Mouse (Mus musculus) induced T-regulatory cell, adult 2 months (primary cell): ENCODE results near the gene B4galnt3.
A peak's percentile ranks its signal among the peaks of the same experiment; 100 is the strongest.

Experiments
- DNase-seq: peaks from one replicate; pipeline ENCODE4 v3.0.0-alpha.2; 2012; ENCODE audit warnings: low read depth

Gene B4galnt3

GRCm38 (mm10) chr6:120219281-120219680 lies 75.1 kb downstream of the B4galnt3 start:
- no peak for DNase-seq

GRCm38 (mm10) chr6:120216702-120217101 lies 77.7 kb downstream of the B4galnt3 start:
- DNase-seq, result no peak

- no peak for DNase-seq
Observed at GRCm38 (mm10) chr6:120211536-120211935, 82.8 kb downstream of the B4galnt3 start.

- DNase-seq, result peak; percentile 87
Observed at GRCm38 (mm10) chr6:120206586-120206985, 87.8 kb downstream of the B4galnt3 start.

GRCm38 (mm10) chr6:120202406-120202805 lies 92.0 kb downstream of the B4galnt3 start:
- no peak for DNase-seq

- peak; percentile 40 for DNase-seq
Observed at GRCm38 (mm10) chr6:120201956-120202355, 92.4 kb downstream of the B4galnt3 start.

- DNase-seq, result peak; percentile 63
Observed at GRCm38 (mm10) chr6:120199638-120200394, 94.5 kb downstream of the B4galnt3 start.

- peak; percentile 90 for DNase-seq
Observed at GRCm38 (mm10) chr6:120197964-120198363, 96.4 kb downstream of the B4galnt3 start.

GRCm38 (mm10) chr6:120196837-120197236 lies 97.5 kb downstream of the B4galnt3 start:
- peak; percentile 91 for DNase-seq

GRCm38 (mm10) chr6:120194963-120195362 lies 99.4 kb downstream of the B4galnt3 start:
- DNase-seq, result no peak

- DNase-seq, result peak; percentile 82
Observed at GRCm38 (mm10) chr6:120194305-120194704, 100.1 kb downstream of the B4galnt3 start.

GRCm38 (mm10) chr6:120193793-120194192 lies 100.6 kb downstream of the B4galnt3 start:
- DNase-seq, result no peak

- peak; percentile 98 for DNase-seq
Observed at GRCm38 (mm10) chr6:120193174-120193573, 101.2 kb downstream of the B4galnt3 start.

GRCm38 (mm10) chr6:120192211-120192870 lies 102.0 kb downstream of the B4galnt3 start:
- peak; percentile 27 for DNase-seq

GRCm38 (mm10) chr6:120191396-120192170 lies 102.8 kb downstream of the B4galnt3 start:
- peak; percentile 45 for DNase-seq

GRCm38 (mm10) chr6:120190912-120191311 lies 103.4 kb downstream of the B4galnt3 start:
- DNase-seq, result peak; percentile 50

- DNase-seq, result peak; percentile 71
Observed at GRCm38 (mm10) chr6:120190365-120190764, 104.0 kb downstream of the B4galnt3 start.

GRCm38 (mm10) chr6:120189287-120189686 lies 105.1 kb downstream of the B4galnt3 start:
- no peak for DNase-seq

- peak; percentile 92 for DNase-seq
Observed at GRCm38 (mm10) chr6:120188376-120189235, 105.8 kb downstream of the B4galnt3 start.

- peak; percentile 92 for DNase-seq
Observed at GRCm38 (mm10) chr6:120187587-120188176, 106.7 kb downstream of the B4galnt3 start.

- peak; percentile 25 for DNase-seq
Observed at GRCm38 (mm10) chr6:120186594-120186993, 107.8 kb downstream of the B4galnt3 start.
